Mouse (Mus musculus) small intestine, adult 2 months (tissue): ENCODE measurements around the gene Eml6.

Experiments
- CTCF ChIP-seq: fragments of 200-500 bp; IDR thresholded peaks from 2 replicates; pipeline ENCODE4 v1.5.1; 2012; ENCODE audit warnings: low read depth, mild to moderate bottlenecking, control low read depth, inconsistent platforms, low read length, moderate library complexity, mixed read lengths; ENCODE audit not compliant: insufficient replicate concordance, insufficient read length; ENCODE audit errors: extremely low read depth
- POLR2A ChIP-seq: fragments of 200-500 bp; IDR thresholded peaks from 2 replicates; pipeline ENCODE4 v1.6.1; 2012; ENCODE audit warnings: low read depth, mild to moderate bottlenecking, control low read depth, inconsistent platforms, low read length, moderate library complexity

DNA sequence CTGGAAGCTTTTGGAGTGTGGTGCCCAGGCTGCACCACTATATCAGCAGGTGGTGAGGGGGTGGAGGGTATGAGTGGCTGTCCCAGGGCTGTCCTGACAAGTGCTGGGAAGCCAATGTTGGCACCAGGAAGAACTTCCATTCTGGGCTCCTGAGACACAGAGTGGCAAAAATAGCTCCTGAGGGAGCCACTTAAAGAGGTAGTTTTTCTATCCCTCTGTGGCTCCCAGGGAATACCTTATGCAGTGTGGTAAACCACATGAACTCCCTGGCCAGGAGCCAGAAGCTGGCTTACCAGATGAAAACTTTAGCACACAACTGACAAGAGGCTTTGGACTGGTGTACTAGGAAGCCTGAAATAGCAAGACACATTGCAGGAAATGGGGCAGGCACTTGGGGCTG, 247.9 kb downstream of the Eml6 start:
- no peak for TF ChIP-seq POLR2A
- no peak for TF ChIP-seq CTCF
